Mouse (Mus musculus) limb, embryonic 11.5 days (tissue): ENCODE results near the gene Tnik. TPM values are rescaled to one million over a fixed set of nuclear protein-coding genes. Genes with fewer than 3 reads are reported as not detected.

ENCODE experiments used
- ATAC-seq: fragments of 200-750 bp; cut with Nextera tagmentation; 2 replicates; pipeline ENCODE4 v1.8.0; 2017; ENCODE audit warnings: low read depth; ENCODE audit not compliant: insufficient number of reproducible peaks, low FRiP score, low TSS enrichment
- DNase-seq: peaks from one replicate; pipeline ENCODE4 v3.0.0-alpha.2; 2015; ENCODE audit warnings: low spot score
- H3K27ac ChIP-seq: fragments of 300-500 bp; sonication (generic); replicated peaks from 2 replicates; pipeline ENCODE4 v1.5.1; 2014; ENCODE audit warnings: low read depth, mild to moderate bottlenecking, low read length
- H3K27me3 ChIP-seq: fragments of 300-500 bp; sonication (generic); 2 replicates; pipeline ENCODE4 v1.6.1; 2014; ENCODE audit warnings: mild to moderate bottlenecking, low read length, mixed read lengths; ENCODE audit not compliant: control insufficient read depth, insufficient read depth
- H3K36me3 ChIP-seq: fragments of 300-500 bp; sonication (generic); 2 replicates; pipeline ENCODE4 v1.6.1; 2014; ENCODE audit warnings: mild to moderate bottlenecking, low read length, moderate library complexity, mixed read lengths; ENCODE audit not compliant: control insufficient read depth, insufficient read depth
- H3K4me1 ChIP-seq: fragments of 300-500 bp; sonication (generic); 2 replicates; pipeline ENCODE4 v1.6.1; 2014; ENCODE audit warnings: low read length, mixed read lengths; ENCODE audit not compliant: control insufficient read depth, insufficient read depth
- H3K4me2 ChIP-seq: fragments of 300-500 bp; sonication (generic); 2 replicates; pipeline ENCODE4 v1.6.1; 2014; ENCODE audit warnings: low read depth, mild to moderate bottlenecking, moderate library complexity; ENCODE audit not compliant: severe bottlenecking
- H3K4me3 ChIP-seq: fragments of 300-500 bp; sonication (generic); 2 replicates; pipeline ENCODE4 v1.5.1; 2014; ENCODE audit warnings: low read depth, low read length
- H3K9ac ChIP-seq: fragments of 300-500 bp; sonication (generic); 2 replicates; pipeline ENCODE4 v1.6.1; 2014; ENCODE audit warnings: mild to moderate bottlenecking, low read length
- H3K9me3 ChIP-seq: fragments of 300-500 bp; sonication (generic); 2 replicates; pipeline ENCODE4 v1.6.1; 2016; ENCODE audit warnings: low read length; ENCODE audit not compliant: control insufficient read depth
- WGBS: fragments of 180-500 bp; shearing (Covaris S2); extraction: QIAGEN DNeasy Blood & Tissue Kit; methylation state at CpG from one replicate; pipeline ENCODE4 v1.1.7; 2014; 5-methylcytosine and 5-hydroxymethylcytosine counted together
- polyA plus RNA-seq: library from polyadenylated mRNA; unstranded; fragments of >200 nt; fragmentation: Nextera tagmentation; extraction: Ambion mirVana; gene quantifications from 2 replicates; pipeline ENCODE4 v1.2.1, GENCODE M21; 2014

The Tnik gene
- polyA plus RNA-seq, 1 experiment from 2014 or later = 4.1 TPM

DNA sequence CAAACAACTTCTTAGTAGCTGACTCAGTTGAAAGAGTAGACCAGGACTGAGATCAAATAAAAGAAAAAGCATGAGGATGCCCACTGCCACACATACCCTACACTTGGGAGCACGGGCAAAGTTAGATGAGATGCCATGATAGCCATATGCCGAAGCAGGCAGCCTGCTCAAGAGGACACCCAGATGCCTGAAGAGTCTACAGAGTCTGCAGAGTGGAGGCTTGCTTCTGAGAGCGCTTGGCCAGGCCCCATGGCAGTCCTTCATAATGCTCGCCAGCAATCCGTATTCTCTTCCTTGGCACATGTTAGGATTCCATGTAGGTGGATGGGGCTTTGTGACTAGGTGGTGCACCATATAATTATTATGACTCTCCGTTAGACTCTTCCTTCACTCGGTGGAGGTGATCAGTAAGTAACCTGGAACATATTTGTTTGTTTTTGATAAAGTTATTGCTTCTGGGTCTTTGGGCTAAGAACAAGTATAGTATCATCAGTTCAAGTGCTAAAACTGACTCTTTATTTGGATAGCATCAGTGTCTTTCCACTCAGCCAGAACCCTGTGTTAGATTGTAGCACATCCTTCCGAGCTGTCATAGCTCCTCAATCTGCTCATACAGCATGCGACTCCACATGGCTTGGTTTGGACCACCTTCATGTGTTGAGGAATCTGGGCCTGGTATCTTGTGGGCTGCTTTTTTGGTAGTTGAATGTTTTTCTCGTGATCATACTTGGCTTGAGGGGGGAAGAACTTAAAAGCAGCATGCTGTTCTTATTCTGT is 122.4 kb downstream of the Tnik start:
- Histone ChIP-seq H3K4me3 (no peak overlapping the region), H3K27ac (no peak overlapping the region), H3K27me3 (no peaks in the 10 kb centered on the region), H3K4me2 (no peak overlapping the region), H3K9me3 (no peaks in the 10 kb centered on the region), H3K4me1 (no peaks in the 10 kb centered on the region; the same call in 1 of the 2 replicates), H3K9ac (no peak overlapping the region), H3K36me3 (no peaks in the 10 kb centered on the region)
- no peak for DNase-seq
- no peak for ATAC-seq
- WGBS = 91% methylated on average over 10 of the region's 10 CpGs

- no peaks in the 10 kb centered on the region for H3K4me1 ChIP-seq
- H3K9ac ChIP-seq = no peak overlapping the region
- H3K27ac ChIP-seq = no peak overlapping the region
- no peaks in the 10 kb centered on the region for H3K9me3 ChIP-seq
- H3K4me3 ChIP-seq = no peak overlapping the region
- no peak overlapping the region for H3K4me2 ChIP-seq
- DNase-seq (no peak), ATAC-seq (no peak)
- no peaks in the 10 kb centered on the region for H3K36me3 ChIP-seq
- H3K27me3 ChIP-seq = no peaks in the 10 kb centered on the region
- 86% methylated on average over 3 of the region's 3 CpGs for WGBS
These were observed 125.5 kb downstream of the Tnik start for GRCm38 (mm10) chr3:28388540-28388939.

- ATAC-seq (no peak), DNase-seq (no peak)
- Histone ChIP-seq H3K27ac (no peak overlapping the region), H3K4me2 (no peak overlapping the region), H3K9me3 (no peaks in the 10 kb centered on the region), H3K9ac (no peak overlapping the region), H3K27me3 (no peaks in the 10 kb centered on the region), H3K4me1 (no peaks in the 10 kb centered on the region), H3K4me3 (no peak overlapping the region), H3K36me3 (no peaks in the 10 kb centered on the region)
- 82% methylated on average over 2 of the region's 2 CpGs for WGBS
These were observed 127.2 kb downstream of the Tnik start for GRCm38 (mm10) chr3:28390183-28390582.

DNA sequence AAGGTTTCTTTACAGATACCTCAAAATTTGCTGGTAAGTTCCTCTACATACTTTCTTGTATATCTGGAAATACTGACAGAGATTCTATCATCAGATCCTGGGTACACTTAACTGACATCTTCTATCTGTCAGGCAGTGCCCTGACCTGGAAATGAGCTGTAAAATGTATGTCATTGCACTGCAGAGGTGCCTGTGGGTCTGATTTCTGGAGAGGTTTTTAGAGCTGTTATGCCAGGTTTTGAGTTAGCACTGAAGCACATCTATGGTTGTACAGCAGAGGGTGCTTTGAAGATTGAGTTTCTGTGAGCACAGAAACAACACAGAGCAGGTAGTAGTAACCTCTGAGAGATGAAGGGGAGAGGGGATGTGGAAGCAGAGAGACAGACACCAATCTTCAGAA is 129.5 kb downstream of the Tnik start:
- Histone ChIP-seq H3K9me3 (no peaks in the 10 kb centered on the region), H3K4me3 (no peak overlapping the region), H3K9ac (no peak overlapping the region), H3K4me1 (no peaks in the 10 kb centered on the region), H3K36me3 (no peaks in the 10 kb centered on the region), H3K4me2 (no peak overlapping the region), H3K27me3 (no peaks in the 10 kb centered on the region), H3K27ac (no peak overlapping the region)
- DNase-seq (no peak), ATAC-seq (no peak)

- H3K9me3 ChIP-seq = no peaks in the 10 kb centered on the region
- WGBS = 94% methylated on average over 1 of the region's 1 CpGs
These were observed 135.8 kb downstream of the Tnik start for GRCm38 (mm10) chr3:28398781-28399180.

DNA sequence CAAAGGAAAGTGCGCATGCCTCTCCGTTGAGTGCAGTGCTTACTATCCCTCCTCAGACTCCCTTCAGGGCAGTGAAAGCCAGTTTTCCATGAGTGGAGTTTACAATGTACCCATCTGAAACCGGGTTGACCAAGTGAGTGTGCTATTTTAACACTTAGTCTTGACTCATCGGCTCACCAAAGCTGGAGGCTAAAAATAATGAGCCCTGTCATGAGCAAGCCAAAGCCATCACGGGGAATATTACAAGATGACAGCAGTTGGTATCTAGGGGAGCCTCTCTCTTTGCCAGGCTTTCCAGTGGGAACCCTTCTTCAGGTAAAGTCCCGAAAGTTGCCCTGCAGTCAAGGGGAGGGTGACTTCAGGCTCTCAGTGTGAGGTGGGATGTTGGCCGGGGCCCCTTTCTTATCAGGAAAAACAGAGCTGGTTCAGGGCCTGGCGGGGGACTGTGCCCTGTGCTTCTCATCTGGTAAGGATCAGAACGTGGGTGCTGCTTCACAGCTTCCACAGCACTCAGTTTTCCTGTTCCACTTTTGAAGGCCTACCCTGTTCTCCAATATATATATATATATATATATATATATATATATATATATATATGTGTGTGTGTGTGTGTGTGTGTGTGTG is 136.7 kb downstream of the Tnik start:
- Histone ChIP-seq H3K27me3 (no peaks in the 10 kb centered on the region), H3K36me3 (no peaks in the 10 kb centered on the region), H3K9me3 (no peaks in the 10 kb centered on the region), H3K4me1 (no peaks in the 10 kb centered on the region), H3K4me2 (no peak overlapping the region), H3K27ac (no peak overlapping the region), H3K4me3 (no peak overlapping the region), H3K9ac (no peak overlapping the region)
- ATAC-seq (no peak), DNase-seq (no peak)
- 91% methylated on average over 9 of the region's 9 CpGs for WGBS

More at GRCm38 (mm10) chr3:28398781-28399180, 135.8 kb downstream of the Tnik start:
- Histone ChIP-seq H3K4me3 (no peak overlapping the region), H3K27me3 (no peaks in the 10 kb centered on the region), H3K9ac (no peak overlapping the region), H3K36me3 (no peaks in the 10 kb centered on the region), H3K4me1 (no peaks in the 10 kb centered on the region), H3K27ac (no peak overlapping the region), H3K4me2 (no peak overlapping the region)
- ATAC-seq (no peak), DNase-seq (no peak)

GRCm38 (mm10) chr3:28401335-28401734 is 138.3 kb downstream of the Tnik start:
- Histone ChIP-seq H3K9me3 (no peaks in the 10 kb centered on the region), H3K27me3 (no peaks in the 10 kb centered on the region), H3K4me2 (no peak overlapping the region), H3K27ac (no peak overlapping the region), H3K4me1 (no peaks in the 10 kb centered on the region), H3K9ac (no peak overlapping the region), H3K36me3 (no peaks in the 10 kb centered on the region), H3K4me3 (no peak overlapping the region)
- DNase-seq (no peak), ATAC-seq (no peak)
- 82% methylated on average over 9 of the region's 9 CpGs for WGBS

DNA sequence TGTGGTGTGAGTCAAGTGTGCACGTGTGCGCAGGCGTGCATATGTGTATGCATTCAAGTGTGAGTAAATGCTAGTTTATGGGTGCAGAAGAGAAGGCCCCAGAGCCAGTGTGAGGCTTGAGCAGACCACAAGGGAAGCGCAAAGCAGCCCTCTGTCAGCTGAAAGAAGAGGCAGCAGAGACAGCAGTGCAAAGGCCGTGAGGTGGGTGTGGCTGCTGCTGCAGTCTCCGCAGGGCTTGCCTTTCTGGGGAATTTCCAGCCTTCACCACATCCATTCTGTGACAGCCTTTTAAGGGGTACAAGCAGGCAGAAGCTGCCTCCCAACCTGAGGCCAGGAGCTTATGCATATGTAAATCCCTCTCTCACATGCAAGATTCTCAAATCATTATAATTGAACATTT is 139.2 kb downstream of the Tnik start:
- WGBS = 62% methylated on average over 6 of the region's 6 CpGs
- H3K4me2 ChIP-seq = no peak overlapping the region
- no peak overlapping the region for H3K4me3 ChIP-seq
- H3K27me3 ChIP-seq = no peaks in the 10 kb centered on the region
- H3K9me3 ChIP-seq = no peaks in the 10 kb centered on the region
- no peak overlapping the region for H3K9ac ChIP-seq
- ATAC-seq = no peak
- no peak for DNase-seq
- no peak overlapping the region for H3K27ac ChIP-seq
- no peaks in the 10 kb centered on the region for H3K36me3 ChIP-seq
- H3K4me1 ChIP-seq = no peaks in the 10 kb centered on the region
